Mouse (Mus musculus): ENCODE data around the gene Sp2. TPM values are rescaled to one million over a fixed set of nuclear protein-coding genes. Genes with fewer than 3 reads are reported as not detected.

The Sp2 gene
- polyA plus RNA-seq (2014; fragmentation: Illumina TruSeq; extraction: RNeasy Lipid Tissue Mini Kit (QIAGEN cat#74804); ENCODE audit: low read depth, low replicate concordance) = 4.9 TPM

DNA sequence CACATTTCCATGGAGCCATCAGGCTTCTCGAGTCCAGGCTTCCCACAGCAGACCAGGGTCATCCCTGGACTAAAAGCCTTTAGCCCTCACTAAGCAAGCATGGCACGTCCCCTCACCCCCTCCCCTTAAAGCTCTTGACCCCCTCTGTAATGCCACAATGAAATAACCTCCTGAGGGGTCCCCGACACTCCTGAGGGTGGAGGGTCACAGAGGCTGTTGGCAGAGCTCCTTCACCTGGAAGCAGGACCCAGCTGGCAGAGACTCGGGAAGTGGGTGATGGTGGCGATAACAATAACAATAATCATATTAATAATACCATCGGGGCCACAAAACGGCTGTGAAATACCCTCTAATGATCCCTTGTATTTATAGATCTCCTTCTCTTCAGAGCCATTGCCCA lies at the start of gene Sp2:
Gene Sp2, minus strand, starts transcription at position 101 of the 400 bp plus-strand sequence.

DNA sequence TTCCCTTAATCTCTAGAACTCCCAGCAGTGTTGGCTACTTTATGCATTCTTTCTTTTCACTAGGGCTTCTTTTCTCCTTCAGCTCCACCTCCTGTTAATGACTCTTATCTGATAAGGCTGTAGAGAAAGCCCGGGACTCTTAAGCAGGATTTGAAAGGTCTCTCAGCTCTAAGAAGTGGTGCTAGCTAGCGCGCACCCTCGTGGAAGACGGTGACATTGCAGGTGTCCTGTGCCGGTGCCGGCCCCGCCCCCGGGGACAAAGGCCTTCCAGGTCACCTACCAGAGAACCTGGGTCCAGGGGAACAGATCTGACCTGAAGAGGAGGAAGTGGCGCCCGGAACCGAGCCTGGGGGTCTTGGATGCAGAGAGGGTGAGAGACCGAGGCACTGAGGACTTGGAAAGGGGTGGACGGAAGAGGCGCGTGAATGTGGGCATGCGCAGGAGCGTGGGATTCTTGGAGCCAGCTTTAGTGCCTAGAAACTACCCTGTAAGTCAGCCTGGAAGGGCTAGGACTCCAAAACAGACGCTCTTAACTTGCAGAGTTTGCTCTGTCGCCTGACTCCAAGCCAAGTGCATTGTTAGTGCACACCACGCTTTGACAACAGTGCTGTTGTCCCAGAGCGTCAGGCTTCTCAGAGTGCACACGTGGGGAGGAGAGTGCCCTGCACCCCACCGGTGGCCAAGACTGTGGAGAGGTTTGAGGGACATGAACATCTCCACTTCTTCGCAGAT lies 47.1 kb upstream of the Sp2 start, which contains the start of gene Scrn2:
Gene Scrn2, plus strand, starts transcription at position 253 of the 732 bp plus-strand sequence.

DNA sequence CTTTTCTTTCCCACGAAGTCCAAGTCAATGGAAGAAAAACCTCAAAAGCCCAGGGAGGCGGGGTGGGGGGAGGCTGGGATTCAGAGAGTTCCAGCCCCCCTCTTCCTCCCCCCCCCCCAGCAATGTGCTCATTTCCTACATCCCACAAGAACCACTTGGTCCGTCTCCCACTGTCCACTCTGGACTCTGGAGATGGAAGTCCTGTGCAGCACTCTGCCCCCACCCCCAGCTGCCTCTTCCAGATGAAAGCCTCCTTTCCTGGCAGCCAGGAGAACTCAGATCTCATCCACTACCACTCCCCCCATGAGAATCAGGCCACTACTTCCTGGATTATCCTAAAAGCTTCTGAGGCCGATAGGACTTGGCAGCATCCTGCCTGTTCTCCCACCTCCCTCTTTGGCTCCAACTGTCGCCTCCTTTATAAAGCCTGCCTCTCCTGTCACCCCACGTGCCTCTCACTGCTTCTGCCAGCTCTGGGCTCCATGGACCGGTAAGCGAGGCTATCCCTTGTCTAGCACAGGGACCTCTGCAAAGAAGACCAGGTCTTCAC lies 30.4 kb upstream of the Sp2 start, which contains the start of gene Sp6:
Gene Sp6, plus strand, starts transcription at position 274 of the 550 bp plus-strand sequence.

DNA sequence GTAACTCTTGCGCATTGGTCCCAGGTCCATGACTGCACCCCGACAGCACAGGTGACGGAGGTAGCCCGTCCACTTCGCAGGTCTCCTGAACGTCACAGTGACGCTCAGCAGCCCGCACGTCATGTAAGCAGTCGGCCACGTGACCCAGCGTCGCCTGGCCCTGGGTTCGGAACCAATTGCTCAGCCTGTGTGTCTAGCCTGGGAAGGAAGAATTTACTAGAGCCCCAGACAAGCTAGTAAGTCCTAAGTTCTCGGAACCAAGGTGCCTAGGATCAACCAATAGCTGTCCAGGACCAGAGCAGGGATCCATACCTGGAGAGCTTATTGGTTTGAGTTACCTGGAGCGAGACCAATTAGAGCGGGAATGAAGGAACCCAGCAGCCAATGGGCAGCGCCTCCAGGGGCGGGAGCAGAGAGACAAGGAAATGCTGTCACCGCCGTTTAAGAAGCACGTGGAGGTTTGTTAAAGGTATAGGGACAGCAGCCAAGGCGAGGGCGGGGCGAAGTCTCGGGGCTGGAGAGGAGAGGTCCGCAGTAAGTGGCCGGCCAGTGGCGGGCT lies 38.9 kb downstream of the Sp2 start, which contains the start of gene Pnpo:
Gene Pnpo, minus strand, starts transcription at position 241 of the 559 bp plus-strand sequence.

DNA sequence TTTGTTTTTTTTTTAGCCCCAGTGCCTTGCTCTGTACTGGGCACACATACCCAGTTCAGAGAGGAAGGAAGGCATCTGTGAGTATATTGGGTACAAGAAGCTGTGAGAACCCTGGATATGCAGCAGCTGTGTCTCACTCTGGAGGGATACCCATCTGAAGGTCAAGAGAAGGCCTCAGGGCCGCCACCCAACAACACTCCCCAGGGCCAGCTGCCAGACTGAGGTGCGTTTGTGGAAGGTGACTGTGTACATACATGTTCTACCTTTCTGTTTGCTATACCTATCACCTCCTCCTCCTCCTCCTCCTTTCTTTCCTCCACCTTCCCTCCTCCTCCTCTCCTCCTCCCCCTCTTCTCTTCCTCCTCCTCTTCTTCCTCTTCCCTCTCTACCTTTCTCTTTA lies 54.7 kb downstream of the Sp2 start, which contains the start of gene Prr15l:
Gene Prr15l, plus strand, starts transcription at position 17 of the 400 bp plus-strand sequence.

DNA sequence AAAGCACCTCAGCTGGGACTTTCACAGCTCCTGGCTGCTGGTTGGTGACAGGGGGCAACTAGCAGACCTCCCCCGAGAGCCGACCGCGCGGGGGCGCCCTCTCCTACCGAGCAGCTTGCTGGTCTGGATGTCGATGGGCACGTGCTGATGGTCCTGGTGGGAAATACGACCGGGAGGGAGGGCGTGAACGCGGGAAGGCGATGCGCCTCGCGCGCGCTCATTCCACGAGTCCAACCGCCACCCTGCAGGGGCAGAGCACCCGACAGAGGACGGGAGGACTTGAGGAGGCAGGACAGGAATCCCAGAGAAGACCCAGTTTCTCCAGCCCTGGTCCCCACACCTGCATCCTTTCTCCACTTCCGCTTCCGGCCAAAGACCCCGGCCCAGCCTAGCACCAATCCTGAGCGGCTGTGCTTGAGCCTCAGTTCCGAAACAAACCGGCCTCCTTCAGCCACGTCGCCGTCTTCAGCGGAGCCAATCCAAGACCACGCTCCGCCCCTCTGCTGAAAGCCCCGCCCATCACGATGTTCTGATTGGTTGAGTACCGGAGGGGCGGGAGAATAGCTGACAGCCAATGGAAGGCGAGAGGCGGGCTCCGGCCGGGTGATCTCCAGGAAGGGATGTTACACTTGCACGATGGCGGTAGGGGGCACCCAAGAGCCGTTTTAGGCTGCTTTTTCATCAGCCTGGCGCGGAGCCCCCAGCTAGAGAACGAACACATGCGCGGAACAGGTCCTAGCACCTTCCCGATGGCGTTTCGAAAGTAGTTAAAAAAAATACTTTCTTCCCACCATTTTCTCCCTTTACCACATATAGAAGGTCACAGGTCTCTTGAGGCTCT lies 66.5 kb downstream of the Sp2 start, which contains the start of gene Cdk5rap3:
Gene Cdk5rap3, minus strand, starts transcription at position 453 of the 841 bp plus-strand sequence.

Other genes starting within 250 kb of the Sp2 start
- 4.1 TPM for gene Snx11, start 205.4 kb downstream of the Sp2 start, polyA plus RNA-seq (2014; fragmentation: Illumina TruSeq; extraction: RNeasy Lipid Tissue Mini Kit (QIAGEN cat#74804); ENCODE audit: low read depth, low replicate concordance)
- gene Cbx1, start 193.8 kb downstream of the Sp2 start, polyA plus RNA-seq (2014; fragmentation: Illumina TruSeq; extraction: RNeasy Lipid Tissue Mini Kit (QIAGEN cat#74804); ENCODE audit: low read depth, low replicate concordance) = 85.1 TPM
- 121 TPM for gene Nfe2l1, start 153.0 kb downstream of the Sp2 start, polyA plus RNA-seq (2014; fragmentation: Illumina TruSeq; extraction: RNeasy Lipid Tissue Mini Kit (QIAGEN cat#74804); ENCODE audit: low read depth, low replicate concordance)
- 21.8 TPM for gene Copz2, start 133.1 kb downstream of the Sp2 start, polyA plus RNA-seq (2014; fragmentation: Illumina TruSeq; extraction: RNeasy Lipid Tissue Mini Kit (QIAGEN cat#74804); ENCODE audit: low read depth, low replicate concordance)
- gene Cdk5rap3, start 66.5 kb downstream of the Sp2 start, polyA plus RNA-seq (2014; fragmentation: Illumina TruSeq; extraction: RNeasy Lipid Tissue Mini Kit (QIAGEN cat#74804); ENCODE audit: low read depth, low replicate concordance) = 16.9 TPM
- gene Prr15l, start 54.9 kb downstream of the Sp2 start, polyA plus RNA-seq (2014; fragmentation: Illumina TruSeq; extraction: RNeasy Lipid Tissue Mini Kit (QIAGEN cat#74804); ENCODE audit: low read depth, low replicate concordance) = not detected
- 11.4 TPM for gene Pnpo, start 39.0 kb downstream of the Sp2 start, polyA plus RNA-seq (2014; fragmentation: Illumina TruSeq; extraction: RNeasy Lipid Tissue Mini Kit (QIAGEN cat#74804); ENCODE audit: low read depth, low replicate concordance)
- gene Sp6, start 30.4 kb upstream of the Sp2 start, polyA plus RNA-seq (2014; fragmentation: Illumina TruSeq; extraction: RNeasy Lipid Tissue Mini Kit (QIAGEN cat#74804); ENCODE audit: low read depth, low replicate concordance) = not detected
- not detected for gene Scrn2, start 47.0 kb upstream of the Sp2 start, polyA plus RNA-seq (2014; fragmentation: Illumina TruSeq; extraction: RNeasy Lipid Tissue Mini Kit (QIAGEN cat#74804); ENCODE audit: low read depth, low replicate concordance)
- not detected for gene Lrrc46, start 58.4 kb upstream of the Sp2 start, polyA plus RNA-seq (2014; fragmentation: Illumina TruSeq; extraction: RNeasy Lipid Tissue Mini Kit (QIAGEN cat#74804); ENCODE audit: low read depth, low replicate concordance)
- gene Mrpl10, start 58.6 kb upstream of the Sp2 start, polyA plus RNA-seq (2014; fragmentation: Illumina TruSeq; extraction: RNeasy Lipid Tissue Mini Kit (QIAGEN cat#74804); ENCODE audit: low read depth, low replicate concordance) = 28.6 TPM
- not detected for gene Osbpl7, start 67.7 kb upstream of the Sp2 start, polyA plus RNA-seq (2014; fragmentation: Illumina TruSeq; extraction: RNeasy Lipid Tissue Mini Kit (QIAGEN cat#74804); ENCODE audit: low read depth, low replicate concordance)
- gene Tbx21, start 132.4 kb upstream of the Sp2 start, polyA plus RNA-seq (2014; fragmentation: Illumina TruSeq; extraction: RNeasy Lipid Tissue Mini Kit (QIAGEN cat#74804); ENCODE audit: low read depth, low replicate concordance) = not detected
- 0.41 TPM for gene Tbkbp1, start 168.5 kb upstream of the Sp2 start, polyA plus RNA-seq (2014; fragmentation: Illumina TruSeq; extraction: RNeasy Lipid Tissue Mini Kit (QIAGEN cat#74804); ENCODE audit: low read depth, low replicate concordance)
- gene Kpnb1, start 204.9 kb upstream of the Sp2 start, polyA plus RNA-seq (2014; fragmentation: Illumina TruSeq; extraction: RNeasy Lipid Tissue Mini Kit (QIAGEN cat#74804); ENCODE audit: low read depth, low replicate concordance) = 141 TPM